ENCODE assay signal across 8 mouse cellular contexts in genomic region chr13:30985275-30985597, GRCm38 (mm10). TPM values are rescaled to one million over a fixed set of nuclear protein-coding genes. Genes with fewer than 3 reads are reported as not detected.
DNase-seq lines count a peak whose midpoint lies in the region; ATAC-seq and TF ChIP-seq lines count a peak whose summit lies in the region.

No protein-coding gene starts in this region.

- no peaks in the 10 kb centered on the region for H3K36me3 ChIP-seq in kidney, embryonic 16.5 days (ENCODE audit: insufficient read depth, low read length)
- no peaks in the 10 kb centered on the region for H3K36me3 ChIP-seq in embryonic facial prominence, embryonic 12.5 days
- no peaks in the 10 kb centered on the region for H3K36me3 ChIP-seq in intestine, embryonic 14.5 days (ENCODE audit: control insufficient read depth, insufficient read depth, low read length)
- no peaks in the 10 kb centered on the region for H3K36me3 ChIP-seq in midbrain, postnatal 0 days (ENCODE audit: insufficient read depth, low read length)

- ATAC-seq in kidney, embryonic 16.5 days (ENCODE audit: low FRiP score, low TSS enrichment) = no peak
- ATAC-seq in embryonic facial prominence, embryonic 12.5 days (ENCODE audit: insufficient number of reproducible peaks, insufficient read depth, low FRiP score, low TSS enrichment) = no peak
- ATAC-seq in intestine, embryonic 14.5 days (replicated peaks; ENCODE audit: low FRiP score, low TSS enrichment, low read depth) = no peak
- ATAC-seq in midbrain, postnatal 0 days (ENCODE audit: low FRiP score) = no peak

- 0 out of 2 replicates have a peak, but pooled peaks cover 12% of the 10 kb centered on the region for H3K4me1 ChIP-seq in kidney, embryonic 16.5 days (ENCODE audit: insufficient read depth, low read length)
- peaks cover 7% of the 10 kb centered on the region for H3K4me1 ChIP-seq in embryonic facial prominence, embryonic 12.5 days
- peaks cover 11% of the 10 kb centered on the region for H3K4me1 ChIP-seq in intestine, embryonic 14.5 days (replicated peaks; ENCODE audit: control insufficient read depth, insufficient read depth, low read length)
- H3K4me1 ChIP-seq in midbrain, postnatal 0 days (ENCODE audit: insufficient read depth, low read length) = no peaks in the 10 kb centered on the region

- H3K27ac ChIP-seq in kidney, embryonic 16.5 days (ENCODE audit: low read length) = no peak overlapping the region
- peak overlapping the region; percentile 59 for H3K27ac ChIP-seq in embryonic facial prominence, embryonic 12.5 days
- peak overlapping the region; percentile 84 for H3K27ac ChIP-seq in intestine, embryonic 14.5 days (ENCODE audit: low read depth)
- peak overlapping the region; percentile 44 for H3K27ac ChIP-seq in midbrain, postnatal 0 days (ENCODE audit: low read depth, low read length)

- DNase-seq in kidney, adult 8-10 months = no peak
- DNase-seq in intestine, embryonic 14.5 days (ENCODE audit: low spot score) = peak; percentile 77
- no peak for DNase-seq in midbrain, postnatal 0 days (ENCODE audit: low spot score)
- DNase-seq in adrenal gland, adult 2 months = no peak
- no peak for DNase-seq in ovary, adult 18-20 months (ENCODE audit: low spot score)
- no peak for DNase-seq in thymus, postnatal 0 days (ENCODE audit: low spot score)

- peak overlapping the region; percentile 42 for H3K4me3 ChIP-seq in kidney, embryonic 16.5 days (ENCODE audit: low read length)
- peak overlapping the region; percentile 27 for H3K4me3 ChIP-seq in embryonic facial prominence, embryonic 12.5 days
- H3K4me3 ChIP-seq in intestine, embryonic 14.5 days (ENCODE audit: low read depth, low read length) = peak overlapping the region; percentile 38
- H3K4me3 ChIP-seq in midbrain, postnatal 0 days (ENCODE audit: low read depth, low read length) = peak overlapping the region; percentile 23

- H3K4me2 ChIP-seq in kidney, embryonic 16.5 days (replicated peaks; ENCODE audit: low read depth, low read length) = peak overlapping the region; percentile 68
- H3K4me2 ChIP-seq in embryonic facial prominence, embryonic 12.5 days (replicated peaks) = peak overlapping the region; percentile 49
- H3K4me2 ChIP-seq in intestine, embryonic 14.5 days (ENCODE audit: low read length) = peak overlapping the region; percentile 82
- H3K4me2 ChIP-seq in midbrain, postnatal 0 days (ENCODE audit: low read depth, low read length, poor library complexity, severe bottlenecking) = peak overlapping the region; percentile 63

- H3K9me3 ChIP-seq in kidney, embryonic 16.5 days (ENCODE audit: low read length) = no peaks in the 10 kb centered on the region
- no peaks in the 10 kb centered on the region for H3K9me3 ChIP-seq in embryonic facial prominence, embryonic 12.5 days
- H3K9me3 ChIP-seq in intestine, embryonic 14.5 days (ENCODE audit: control insufficient read depth, low read length) = no peaks in the 10 kb centered on the region
- no peaks in the 10 kb centered on the region for H3K9me3 ChIP-seq in midbrain, postnatal 0 days (ENCODE audit: low read length)

- TF ChIP-seq CTCF in midbrain, postnatal 0 days (IDR thresholded peaks at IDR 0.05) = no peak

- H3K27me3 ChIP-seq in kidney, embryonic 16.5 days (ENCODE audit: insufficient read depth, low read length) = no peaks in the 10 kb centered on the region
- H3K27me3 ChIP-seq in embryonic facial prominence, embryonic 12.5 days = 0 out of 2 replicates have a peak, but pooled peaks cover 2% of the 10 kb centered on the region
- H3K27me3 ChIP-seq in intestine, embryonic 14.5 days (replicated peaks; ENCODE audit: control insufficient read depth, insufficient read depth, low read length) = no peaks in the 10 kb centered on the region
- no peaks in the 10 kb centered on the region for H3K27me3 ChIP-seq in midbrain, postnatal 0 days (ENCODE audit: insufficient read depth, low read length)

- 21% methylated on average over 13 of the region's 13 CpGs for WGBS in kidney, embryonic 16.5 days
- WGBS in embryonic facial prominence, embryonic 12.5 days = 17% methylated on average over 13 of the region's 13 CpGs
- WGBS in intestine, embryonic 14.5 days = 16% methylated on average over 13 of the region's 13 CpGs
- WGBS in midbrain, postnatal 0 days = 16% methylated on average over 13 of the region's 13 CpGs

- H3K9ac ChIP-seq in kidney, embryonic 16.5 days (replicated peaks; ENCODE audit: low read length) = peak overlapping the region; percentile 36
- peak overlapping the region; percentile 42 for H3K9ac ChIP-seq in embryonic facial prominence, embryonic 12.5 days
- peak overlapping the region; percentile 66 for H3K9ac ChIP-seq in intestine, embryonic 14.5 days (ENCODE audit: low read length)
- peak overlapping the region; percentile 5; the same call in 1 of the 2 replicates for H3K9ac ChIP-seq in midbrain, postnatal 0 days (replicated peaks; ENCODE audit: low read length, poor library complexity, severe bottlenecking)

RNA-seq across cellular contexts. Expression of gene Gm5447, which starts 11.2 kb away (rescaled TPM):
- polyA plus RNA-seq in kidney, embryonic 16.5 days (2015; fragmentation: Nextera tagmentation; extraction: Ambion mirVana) = not detected in 2 replicates
- polyA plus RNA-seq in embryonic facial prominence, embryonic 12.5 days (2016; fragmentation: Nextera tagmentation; extraction: Ambion mirVana) = 0.17 and 0.27 TPM in 2 replicates
- 0.09 TPM in 1 of 2 replicates, not detected in the other for polyA plus RNA-seq in intestine, embryonic 14.5 days (2014; fragmentation: Nextera tagmentation; extraction: Ambion mirVana)
- total RNA-seq in midbrain, postnatal 0 days (2014; rRNA removed) = not detected in 2 replicates
- not detected in 2 replicates for polyA plus RNA-seq in midbrain, postnatal 0 days (2015; fragmentation: Nextera tagmentation; extraction: Ambion mirVana)
- not detected for total RNA-seq in adrenal gland, adult 2 months (2021)
- not detected in 2 replicates for polyA plus RNA-seq in adrenal gland, adult 2 months (2012; rRNA removed)
- polyA plus RNA-seq in thymus, postnatal 0 days (2015; fragmentation: Nextera tagmentation; extraction: Ambion mirVana) = not detected in 2 replicates

RNA-seq across cellular contexts. Expression of gene Exoc2, which starts 11.3 kb away (rescaled TPM):
- polyA plus RNA-seq in kidney, embryonic 16.5 days (2015; fragmentation: Nextera tagmentation; extraction: Ambion mirVana) = 28.1 and 31.3 TPM in 2 replicates
- 40.8 and 41.5 TPM in 2 replicates for polyA plus RNA-seq in embryonic facial prominence, embryonic 12.5 days (2016; fragmentation: Nextera tagmentation; extraction: Ambion mirVana)
- 31.8 and 40.7 TPM in 2 replicates for polyA plus RNA-seq in intestine, embryonic 14.5 days (2014; fragmentation: Nextera tagmentation; extraction: Ambion mirVana)
- 57.5 and 71.7 TPM in 2 replicates for total RNA-seq in midbrain, postnatal 0 days (2014; rRNA removed)
- polyA plus RNA-seq in midbrain, postnatal 0 days (2015; fragmentation: Nextera tagmentation; extraction: Ambion mirVana) = 38.2 and 40.0 TPM in 2 replicates
- total RNA-seq in adrenal gland, adult 2 months (2021) = 10 to 100 TPM; 29.3 to 31.5 TPM
- 5.0 and 6.7 TPM in 2 replicates for polyA plus RNA-seq in adrenal gland, adult 2 months (2012; rRNA removed)
- 48.5 and 52.2 TPM in 2 replicates for polyA plus RNA-seq in thymus, postnatal 0 days (2015; fragmentation: Nextera tagmentation; extraction: Ambion mirVana)

RNA-seq across cellular contexts. Expression of gene Hus1b, which starts 37.7 kb away (rescaled TPM):
- polyA plus RNA-seq in kidney, embryonic 16.5 days (2015; fragmentation: Nextera tagmentation; extraction: Ambion mirVana) = not detected in 2 replicates
- 0.14 TPM in 1 of 2 replicates, not detected in the other for polyA plus RNA-seq in embryonic facial prominence, embryonic 12.5 days (2016; fragmentation: Nextera tagmentation; extraction: Ambion mirVana)
- 0.15 TPM in 1 of 2 replicates, not detected in the other for polyA plus RNA-seq in intestine, embryonic 14.5 days (2014; fragmentation: Nextera tagmentation; extraction: Ambion mirVana)
- total RNA-seq in midbrain, postnatal 0 days (2014; rRNA removed) = 0.66 and 0.99 TPM in 2 replicates
- not detected in 2 replicates for polyA plus RNA-seq in midbrain, postnatal 0 days (2015; fragmentation: Nextera tagmentation; extraction: Ambion mirVana)
- under 1 TPM; 0.23 to 0.31 TPM for total RNA-seq in adrenal gland, adult 2 months (2021)
- 0.27 TPM in 1 of 2 replicates, not detected in the other for polyA plus RNA-seq in adrenal gland, adult 2 months (2012; rRNA removed)
- polyA plus RNA-seq in thymus, postnatal 0 days (2015; fragmentation: Nextera tagmentation; extraction: Ambion mirVana) = 0.22 and 0.28 TPM in 2 replicates

Comparison
In these comparisons a context has a peak if more than half of its experiments do, and no peak if none do; other contexts are left out.
1. H3K9ac ChIP-seq: peak in every context shown above with its lines; median percentile 66 in intestine, embryonic 14.5 days; 42 in embryonic facial prominence, embryonic 12.5 days; 36 in kidney, embryonic 16.5 days; 5 in midbrain, postnatal 0 days.